Mouse (Mus musculus): ENCODE measurements at regions not wholly inside any gene's neighbourhood (a gene's known extent, or its start where the extent isn't known, plus 50 kb on each side); places are given as distances from the start of the nearest gene placed in this dataset.

DNA sequence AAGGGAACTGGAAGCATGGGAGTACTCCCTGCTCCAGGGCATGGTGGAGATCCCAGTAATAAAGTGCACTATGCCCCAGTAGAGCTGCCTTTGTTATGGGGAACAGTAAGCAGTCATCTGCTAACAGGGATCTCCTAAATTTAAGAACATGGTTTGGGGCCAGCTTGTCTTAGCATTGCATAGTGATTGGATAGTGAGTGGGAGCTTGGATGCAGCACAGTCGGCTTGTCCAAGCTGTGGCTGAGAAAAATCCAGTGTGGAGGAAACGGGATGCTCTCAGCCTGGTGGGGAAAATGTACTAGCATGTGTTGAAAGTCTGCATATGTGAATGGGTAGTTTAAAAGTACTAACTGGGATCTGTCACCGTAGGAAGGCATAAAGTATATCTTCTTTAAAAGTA, 326.6 kb upstream of the Apob start:
- DNase-seq (ENCODE audit: extremely low spot score, low read depth, low spot score): no peak

DNA sequence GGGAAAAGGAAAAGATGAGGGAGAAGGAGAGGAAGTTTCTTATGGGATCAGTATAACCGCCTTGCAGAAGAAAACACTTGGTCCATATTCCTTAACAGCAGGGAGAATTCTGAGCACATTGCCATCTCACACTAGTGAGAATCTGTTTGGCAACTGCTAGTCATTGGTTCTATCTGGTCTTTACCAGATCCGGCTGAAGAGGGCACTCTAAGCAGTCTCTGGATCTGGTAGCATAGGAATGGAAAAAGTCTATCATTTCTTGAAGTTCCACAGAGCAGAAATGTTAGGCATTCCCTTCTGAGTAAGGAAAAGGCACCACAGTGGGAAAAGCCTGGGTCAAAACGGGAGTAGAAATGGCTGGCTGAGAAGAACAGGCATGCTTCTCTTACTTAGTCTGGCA, 315.4 kb upstream of the Apob start:
- no peak for DNase-seq (ENCODE audit: extremely low spot score, low read depth, low spot score)

DNA sequence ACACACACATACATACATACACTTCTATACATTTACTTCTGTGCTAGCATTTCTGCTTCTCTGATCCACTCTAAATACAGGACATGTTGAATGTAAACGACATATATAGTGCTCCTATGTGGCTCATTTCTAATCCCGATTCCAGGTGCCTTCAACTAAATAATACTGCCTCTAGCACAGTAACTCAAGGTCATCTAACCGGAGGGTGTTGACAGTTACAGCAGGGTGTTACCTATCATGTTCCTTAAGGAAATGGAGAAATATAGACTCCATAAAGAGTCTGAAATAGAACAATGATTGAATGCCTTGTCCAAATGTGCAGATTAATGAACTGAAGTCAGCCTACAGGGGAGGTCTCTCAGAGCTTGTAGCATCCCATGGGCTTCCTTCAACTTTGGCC, 307.3 kb upstream of the Apob start:
- DNase-seq (ENCODE audit: extremely low spot score, low read depth, low spot score): no peak

DNA sequence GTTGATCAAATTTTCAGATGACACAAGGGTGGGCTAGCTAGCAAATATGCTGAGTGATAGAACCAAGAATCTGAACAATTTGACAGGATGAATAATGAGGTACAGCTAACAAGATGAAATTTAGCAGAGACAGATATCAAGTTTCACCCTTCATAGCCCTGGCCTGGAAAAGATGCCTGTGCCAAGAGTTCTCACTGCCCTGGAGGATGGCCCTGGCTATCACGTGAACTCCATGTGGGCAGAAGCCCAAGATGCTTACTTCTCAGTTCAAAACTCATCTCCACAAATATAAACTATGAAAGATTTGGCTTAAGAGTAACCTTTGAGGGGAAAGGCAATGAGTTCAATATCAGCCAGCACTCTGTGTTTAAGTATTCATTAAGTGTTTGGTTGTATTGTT, 306.9 kb upstream of the Apob start:
- no peak for DNase-seq (ENCODE audit: extremely low spot score, low read depth, low spot score)

DNA sequence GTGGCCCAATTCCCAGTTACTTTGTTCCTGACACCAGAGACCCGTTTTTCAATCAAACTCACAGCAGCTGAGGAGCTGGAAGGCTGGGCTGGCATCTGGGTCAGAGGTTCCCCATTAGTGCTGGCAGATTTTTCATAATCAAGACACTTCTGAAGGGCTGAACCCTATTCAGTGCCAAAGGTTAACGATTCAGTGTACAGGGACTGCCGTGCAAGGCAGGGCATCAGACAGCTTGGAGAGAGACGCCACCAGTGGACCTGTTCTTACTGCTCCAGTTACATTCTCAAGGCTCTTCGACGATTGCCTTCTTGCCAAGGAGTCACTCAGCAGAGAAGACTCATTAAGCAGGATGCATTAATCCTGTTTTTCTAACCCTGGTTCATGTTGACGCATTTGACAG, 285.5 kb upstream of the Apob start:
- DNase-seq (ENCODE audit: extremely low spot score, low read depth, low spot score): no peak

DNA sequence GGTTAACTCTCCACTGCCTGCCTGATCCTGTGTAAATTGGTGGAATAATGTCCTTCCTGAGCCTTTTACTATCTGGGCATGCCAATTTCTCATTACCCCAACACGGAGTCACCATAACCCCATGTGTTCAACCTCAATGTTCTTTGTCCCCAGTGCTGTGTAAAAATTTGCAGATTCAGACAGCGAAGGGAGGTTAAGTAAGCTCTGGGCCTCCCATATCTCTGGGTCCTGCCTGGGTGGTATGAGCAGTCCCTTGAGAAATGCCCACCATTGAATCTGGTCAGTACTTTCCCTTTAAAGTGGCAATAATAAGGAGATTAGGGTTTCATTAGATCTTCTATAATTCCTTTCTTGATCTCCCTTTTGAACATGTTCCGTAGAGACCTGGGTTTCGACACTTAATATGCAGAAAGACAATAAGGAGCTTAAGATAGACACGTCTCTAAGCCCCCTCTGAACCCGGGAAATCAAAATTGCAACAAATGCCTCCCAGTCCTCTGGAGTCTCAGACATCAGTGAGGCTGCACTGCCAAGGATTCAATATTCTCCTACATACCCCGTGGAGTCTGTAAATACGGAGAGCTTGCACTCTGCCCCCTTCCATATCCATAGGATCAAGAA, 279.0 kb upstream of the Apob start:
- DNase-seq (ENCODE audit: extremely low spot score, low read depth, low spot score): no peak

DNA sequence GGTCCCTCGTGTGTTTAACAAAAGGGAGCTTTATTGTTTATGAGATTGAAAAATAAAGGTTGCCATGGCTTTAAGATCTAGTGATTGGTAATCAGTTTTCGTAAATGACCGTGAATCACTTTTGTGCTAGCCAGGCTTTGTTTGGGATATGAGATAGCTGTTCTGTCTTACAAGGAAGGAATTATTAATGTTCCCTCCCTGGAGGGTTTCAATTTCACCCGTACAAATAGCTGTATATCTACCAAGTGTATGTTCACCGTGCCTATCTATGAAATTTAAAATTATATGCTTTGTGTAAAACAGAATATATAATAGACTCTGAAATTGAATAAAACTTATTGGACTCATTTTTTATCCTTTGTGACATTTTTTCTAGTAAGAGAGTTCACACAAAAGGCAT, 268.3 kb upstream of the Apob start:
- no peak for DNase-seq (ENCODE audit: extremely low spot score, low read depth, low spot score)

DNA sequence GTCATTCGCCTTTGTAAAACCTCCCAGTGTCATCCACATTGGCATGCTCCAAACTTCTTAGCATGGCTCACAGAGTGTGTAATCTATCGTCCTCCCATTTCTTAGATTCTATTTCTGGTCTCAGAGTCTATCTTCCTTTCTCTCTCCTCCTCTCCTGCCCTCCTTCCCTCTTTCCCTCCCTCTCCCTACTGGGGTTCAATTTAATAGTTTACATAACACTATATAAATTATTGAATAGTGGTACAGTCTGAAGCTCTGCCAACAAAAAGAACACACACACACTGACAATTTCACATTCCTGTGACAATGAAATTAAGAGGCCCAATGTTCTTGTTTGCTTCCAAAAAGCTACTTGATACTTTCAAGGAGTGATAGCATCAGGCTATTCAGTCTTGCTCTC, 267.6 kb upstream of the Apob start:
- DNase-seq (ENCODE audit: extremely low spot score, low read depth, low spot score): no peak

DNA sequence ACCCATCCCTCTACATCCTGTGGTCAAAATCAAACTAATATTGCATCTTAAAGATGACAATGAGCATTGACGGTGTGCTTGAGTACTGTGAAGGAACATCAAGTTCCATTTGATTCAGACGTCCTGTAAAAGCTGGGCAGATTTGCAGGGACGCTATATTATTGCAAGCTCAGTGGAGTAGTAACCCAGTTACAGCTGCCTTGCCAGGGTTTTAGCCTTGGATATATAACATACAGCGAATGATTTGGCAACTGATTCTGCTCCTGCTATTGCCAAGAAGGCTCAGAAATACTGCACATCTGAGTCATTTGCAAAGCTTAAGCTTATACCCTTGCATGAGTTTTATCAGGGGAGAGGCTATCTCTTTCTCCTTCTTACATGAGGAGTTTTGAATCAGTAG, 262.4 kb upstream of the Apob start:
- no peak for DNase-seq (ENCODE audit: extremely low spot score, low read depth, low spot score)

DNA sequence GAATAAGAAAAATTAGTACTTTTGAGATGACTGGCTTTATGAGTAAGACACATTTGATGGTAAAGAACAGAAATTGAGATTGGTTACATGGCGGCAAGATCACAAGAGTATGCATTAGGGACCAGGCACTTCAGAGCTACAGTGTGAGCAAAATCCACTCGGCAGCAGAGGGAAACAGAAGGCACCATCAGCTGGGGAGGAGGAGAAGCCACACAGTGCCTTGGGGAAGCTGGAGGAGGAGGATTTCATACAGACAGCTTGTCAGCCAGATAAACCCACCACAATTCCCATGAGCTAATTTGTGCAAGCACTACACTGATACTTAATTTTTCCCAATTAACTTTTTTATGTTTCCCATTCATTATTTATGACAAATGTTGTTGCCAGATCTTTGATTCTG, 258.9 kb upstream of the Apob start:
- DNase-seq (ENCODE audit: extremely low spot score, low read depth, low spot score): no peak

DNA sequence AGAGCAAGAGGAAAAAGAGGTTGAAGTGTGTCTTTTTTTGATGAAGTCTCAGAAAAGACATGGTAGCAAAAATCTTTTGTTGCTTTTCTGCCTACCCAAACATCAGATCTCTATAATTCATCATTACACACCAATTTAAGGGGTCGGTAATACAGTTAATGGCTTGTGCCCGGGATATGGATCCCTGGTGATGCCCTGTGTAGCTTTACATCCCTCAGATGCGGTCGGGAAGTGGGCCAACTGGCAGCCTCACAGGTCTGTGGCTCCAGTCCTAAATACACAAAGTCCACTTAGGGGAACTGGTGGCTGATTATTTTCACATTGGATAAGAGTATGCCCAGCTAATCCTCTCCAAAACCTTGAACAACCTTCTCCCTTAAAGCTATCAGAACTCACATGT, 258.4 kb upstream of the Apob start:
- no peak for DNase-seq (ENCODE audit: extremely low spot score, low read depth, low spot score)

DNA sequence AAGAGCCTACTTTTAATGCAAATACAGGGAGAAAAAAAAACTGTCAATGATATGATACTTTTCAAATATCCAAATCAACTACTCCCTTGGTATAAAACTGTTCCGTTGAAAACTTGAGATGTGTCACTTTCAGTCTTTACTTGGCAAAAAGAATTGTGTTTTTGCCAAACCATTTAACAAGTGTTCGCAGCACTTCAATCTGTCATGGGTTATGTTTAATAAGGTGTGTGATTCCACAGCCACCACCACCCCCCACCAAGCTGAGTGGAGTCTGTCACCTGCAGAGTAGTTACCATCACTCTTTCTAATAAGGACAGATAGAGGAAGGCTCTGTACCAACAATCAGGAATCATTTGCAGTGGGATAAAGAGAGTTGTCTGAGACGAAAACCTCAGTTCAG, 252.5 kb upstream of the Apob start:
- no peak for DNase-seq (ENCODE audit: extremely low spot score, low read depth, low spot score)

DNA sequence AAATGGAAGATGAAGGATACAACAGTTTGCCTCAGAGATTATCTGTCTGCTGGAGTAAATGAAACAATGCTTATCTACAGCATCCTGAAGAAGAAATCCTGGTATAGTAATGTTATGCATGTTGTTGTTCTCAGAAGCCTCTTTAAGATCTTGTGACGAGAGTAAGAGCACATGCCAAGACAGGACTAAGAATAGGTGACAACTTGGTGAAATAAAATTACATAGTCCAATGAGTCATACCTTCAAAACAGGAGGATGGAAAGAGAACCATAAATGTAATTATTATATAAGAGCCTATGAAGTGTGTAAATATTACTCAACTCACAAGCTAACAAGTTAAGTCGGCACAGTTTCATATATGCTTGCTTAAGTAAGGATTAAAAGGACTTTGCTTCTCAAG, 239.4 kb upstream of the Apob start:
- no peak for DNase-seq (ENCODE audit: extremely low spot score, low read depth, low spot score)

DNA sequence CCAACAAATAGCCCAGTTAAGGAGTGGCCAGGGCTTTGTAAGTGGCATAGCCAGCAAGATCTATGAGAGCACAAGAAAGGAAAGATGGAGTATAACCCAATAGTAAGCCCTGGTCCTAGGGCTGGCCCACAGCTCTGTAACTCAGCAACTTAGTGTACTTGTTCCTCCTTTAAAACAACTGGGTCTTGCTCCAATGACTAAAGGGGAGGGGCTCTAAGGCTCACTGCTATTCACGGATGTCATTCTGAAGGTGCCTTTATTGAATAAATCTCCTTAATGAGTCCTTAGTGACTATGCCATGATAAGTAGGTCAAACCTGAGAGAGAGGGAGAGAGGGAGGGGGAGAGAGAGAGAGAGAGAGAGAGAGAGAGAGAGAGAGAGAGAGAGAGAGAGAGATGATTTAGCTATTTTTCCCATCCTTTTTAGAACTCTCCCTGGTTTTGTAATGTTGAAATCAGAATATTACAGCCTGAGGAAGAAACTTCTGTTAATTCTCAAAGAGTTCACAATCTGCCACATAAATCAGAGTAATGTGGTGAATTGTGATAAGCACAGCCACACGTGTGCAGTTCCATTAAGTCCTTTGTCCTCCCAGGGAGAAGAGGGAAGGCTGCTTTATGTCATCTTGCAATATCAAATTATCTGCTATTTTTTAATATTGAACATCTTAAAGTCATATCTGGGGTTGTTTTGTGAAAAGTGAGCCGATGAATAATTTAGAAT, 238.7 kb upstream of the Apob start:
- no peak for DNase-seq (ENCODE audit: extremely low spot score, low read depth, low spot score)

DNA sequence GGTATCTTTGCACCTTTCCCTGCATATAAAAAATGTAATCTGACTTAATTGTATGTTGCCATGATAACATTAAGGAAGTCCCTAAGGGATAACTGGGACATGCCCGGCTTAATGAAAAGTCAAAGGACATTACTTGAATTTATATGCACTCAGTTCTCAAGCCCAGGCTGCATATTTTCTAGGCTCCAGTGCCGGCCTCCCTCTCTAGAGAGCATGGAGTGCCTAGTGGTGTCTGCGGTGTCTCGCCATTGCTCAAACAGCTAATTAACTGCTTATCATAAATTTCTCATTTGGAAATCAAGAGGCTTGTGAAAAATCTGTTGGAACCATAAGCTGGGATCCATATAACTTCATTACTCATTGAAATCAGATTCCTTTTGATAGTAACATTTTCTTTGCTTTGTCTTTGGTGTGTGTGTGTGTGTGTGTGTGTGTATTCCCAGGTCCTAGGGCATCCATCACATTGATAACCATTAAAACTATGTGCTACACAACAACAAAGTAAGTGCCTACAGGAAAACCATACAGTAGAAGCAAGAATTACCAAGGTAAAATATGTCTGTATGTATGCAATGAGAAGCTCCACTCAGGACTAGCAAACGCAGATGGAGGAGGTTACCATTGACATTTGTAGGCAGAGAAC, 238.0 kb upstream of the Apob start:
- DNase-seq (ENCODE audit: extremely low spot score, low read depth, low spot score): no peak

DNA sequence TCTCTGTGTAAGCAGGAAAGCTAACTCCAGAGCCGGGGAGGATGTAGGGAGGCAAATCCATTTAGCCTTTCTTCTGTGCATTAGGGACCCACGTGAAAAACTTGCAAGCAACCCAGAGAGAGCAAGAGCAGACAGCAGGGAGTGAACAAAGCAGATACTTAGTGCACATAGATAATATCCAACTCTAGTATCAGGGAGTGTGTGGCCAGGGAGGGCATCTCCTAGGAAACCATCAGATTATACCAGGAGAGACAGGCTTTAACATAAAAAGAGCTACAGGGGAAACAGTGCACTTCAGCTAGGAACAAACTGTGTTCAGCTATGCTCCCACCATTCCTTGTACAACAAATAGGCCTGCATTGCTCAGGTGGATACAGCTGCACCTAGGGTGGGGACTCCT, 230.7 kb upstream of the Apob start:
- no peak for DNase-seq (ENCODE audit: extremely low spot score, low read depth, low spot score)

DNA sequence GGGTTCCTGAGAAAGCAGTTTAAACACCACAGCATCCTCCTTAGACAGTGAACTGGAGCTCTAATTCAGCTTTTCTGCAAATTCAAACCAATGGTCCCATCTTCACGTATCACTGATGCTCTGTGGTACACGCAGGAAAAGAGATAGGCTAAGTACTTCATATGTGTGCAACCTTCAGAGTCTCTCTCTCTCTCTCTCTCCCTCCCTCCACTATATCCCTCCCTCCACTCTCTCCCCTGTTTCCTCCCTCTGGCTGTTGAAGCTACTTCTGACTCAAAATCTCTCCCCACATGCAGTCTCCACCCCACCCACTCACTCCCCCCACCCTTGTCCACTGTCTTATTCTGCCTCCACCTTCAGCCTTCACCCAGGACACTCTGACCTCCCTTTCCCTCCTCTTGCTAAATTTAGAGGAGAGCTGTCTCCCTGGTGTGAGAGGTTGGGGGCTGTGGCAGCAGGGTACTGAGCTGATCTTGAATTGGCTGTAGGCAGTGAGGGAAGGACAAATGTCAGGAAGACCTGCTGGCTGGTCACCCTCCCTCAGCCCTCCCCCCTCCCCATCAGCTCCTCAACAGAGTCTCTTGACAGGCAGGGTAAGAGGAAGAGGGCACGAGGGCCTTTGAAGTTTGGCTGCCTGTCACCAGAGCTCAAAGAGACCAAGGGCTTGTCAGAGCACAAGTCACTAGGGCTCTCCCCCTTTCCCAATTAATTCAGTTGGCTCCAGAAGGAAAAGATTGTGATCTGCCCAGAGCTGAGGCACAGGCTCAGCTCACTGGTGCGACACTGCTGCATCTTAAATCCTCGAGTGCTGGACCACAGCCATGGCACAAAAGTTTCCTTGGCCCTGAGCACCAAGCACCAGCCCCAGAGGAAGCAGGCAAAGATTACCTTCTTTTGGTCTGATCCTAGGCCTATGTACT, 227.9 kb upstream of the Apob start:
- DNase-seq (ENCODE audit: extremely low spot score, low read depth, low spot score): no peak

DNA sequence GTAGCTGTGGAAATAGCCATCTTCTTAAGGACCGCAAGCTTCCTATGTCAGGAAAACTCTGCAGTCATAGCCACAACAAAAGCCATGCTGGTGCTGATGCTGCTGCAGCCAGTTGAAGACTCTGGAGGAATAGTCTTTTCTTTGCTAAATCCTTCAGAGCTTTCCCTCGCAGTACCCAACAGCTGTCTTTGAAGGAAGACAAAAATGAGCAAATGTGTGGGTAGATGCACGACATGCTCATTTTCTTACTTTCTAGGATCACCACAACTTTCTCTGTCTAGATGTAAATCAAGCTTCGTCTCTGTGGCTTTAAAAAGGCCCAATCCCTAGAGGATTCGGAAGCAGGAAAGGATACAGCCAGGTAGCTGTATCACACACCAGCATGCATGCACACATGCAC, 222.6 kb upstream of the Apob start:
- no peak for DNase-seq (ENCODE audit: extremely low spot score, low read depth, low spot score)

DNA sequence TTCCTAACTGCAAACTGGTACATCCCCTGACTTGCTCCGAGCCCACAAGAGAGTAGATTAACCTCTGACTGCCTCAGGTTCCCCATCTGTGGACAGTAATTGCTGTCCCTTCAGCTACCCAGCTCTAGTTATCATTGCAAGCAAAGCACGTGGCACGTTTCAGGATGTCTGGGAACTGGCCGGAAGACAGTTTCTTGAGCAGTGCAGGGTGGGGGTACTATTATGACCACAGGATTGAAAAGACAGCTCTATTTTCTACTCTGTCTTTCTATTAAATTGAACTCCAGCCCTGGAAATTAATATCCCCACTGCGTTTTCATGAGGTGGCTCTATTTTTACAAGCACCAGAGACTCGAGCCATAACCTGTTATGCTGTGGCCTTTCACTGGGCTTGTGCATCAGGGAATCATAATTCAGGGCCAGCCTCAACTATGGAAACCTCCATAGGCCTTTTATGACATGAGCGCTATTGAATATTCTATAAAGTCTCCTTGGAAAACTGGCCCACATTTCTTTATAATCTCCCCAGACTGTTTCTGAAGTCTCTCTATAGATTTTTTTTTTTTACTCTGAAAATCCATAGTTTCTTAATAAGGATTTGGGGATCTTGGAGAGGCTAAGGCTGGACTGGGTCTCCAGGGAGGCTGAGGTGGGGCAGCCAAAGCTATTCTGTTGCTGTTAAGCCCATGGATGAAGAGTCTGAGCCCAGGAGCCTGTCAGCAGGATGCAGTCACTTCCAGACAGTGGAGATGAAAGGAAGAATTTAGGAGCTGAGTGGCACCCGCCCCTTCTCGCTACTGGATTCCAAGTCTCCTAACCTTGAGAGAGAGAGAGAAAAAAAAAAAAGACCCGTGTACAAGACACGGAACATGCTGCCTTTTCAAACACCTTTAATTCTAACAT, 212.4 kb upstream of the Apob start:
- DNase-seq (ENCODE audit: extremely low spot score, low read depth, low spot score): no peak

DNA sequence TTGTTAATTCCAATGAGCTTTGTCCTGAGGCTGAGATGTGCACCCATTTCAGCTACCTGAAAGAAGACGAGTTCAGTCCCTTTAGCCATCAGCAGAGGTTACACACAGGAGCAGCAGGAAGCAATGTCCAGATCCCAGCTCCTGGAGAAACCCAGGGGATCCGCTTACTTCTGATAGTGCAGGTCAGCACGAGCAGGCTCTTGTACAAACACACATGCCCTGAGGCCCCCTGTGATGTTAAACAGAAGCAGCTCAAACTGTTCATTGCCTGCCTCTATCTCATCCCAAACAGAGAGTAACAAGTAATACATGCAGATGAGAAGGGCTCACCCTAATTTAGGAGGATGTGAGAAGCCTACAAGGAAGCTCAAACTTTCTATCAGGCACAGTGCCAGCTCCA, 203.3 kb upstream of the Apob start:
- DNase-seq (ENCODE audit: extremely low spot score, low read depth, low spot score): no peak

DNA sequence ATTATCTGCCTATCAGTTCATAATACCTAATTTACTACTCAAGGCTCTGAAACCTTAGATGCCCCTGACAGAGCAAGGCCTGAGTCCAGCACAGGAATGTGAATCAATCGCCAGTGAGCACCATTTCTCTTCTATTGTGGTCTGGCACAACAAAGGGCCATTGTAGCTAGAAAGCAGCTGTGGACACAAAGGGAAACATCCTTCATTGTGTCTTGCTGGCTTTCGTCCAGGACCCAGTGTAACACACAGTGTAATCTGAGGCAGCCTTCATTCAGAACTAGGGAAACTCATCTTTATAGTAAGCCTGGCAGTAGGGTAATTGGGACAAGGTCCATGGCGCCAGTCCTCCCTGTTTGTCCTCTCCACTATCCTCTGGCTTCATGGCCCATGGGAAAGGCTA, 201.1 kb upstream of the Apob start:
- no peak for DNase-seq (ENCODE audit: extremely low spot score, low read depth, low spot score)
